Mouse (Mus musculus): Measurements from ENCODE around the gene Tmem120b. TPM values are rescaled to one million over a fixed set of nuclear protein-coding genes. Genes with fewer than 3 reads are reported as not detected.

Gene Tmem120b
- polyA plus RNA-seq, 1 experiment = not detected

- H3K4me1 ChIP-seq (ENCODE audit: control insufficient read depth, insufficient read depth, low read length) = peaks cover 76% of the 10 kb centered on the region
- no peak overlapping the region for H3K4me3 ChIP-seq (ENCODE audit: insufficient read depth, low read depth, low read length)
- no peak for TF ChIP-seq POLR2A (IDR thresholded peaks at IDR 0.05; ENCODE audit: insufficient read depth, low read depth, low read length)
- TF ChIP-seq CTCF (IDR thresholded peaks at IDR 0.05; ENCODE audit: insufficient read depth, low read depth, low read length) = no peak
Observed at GRCm38 (mm10) chr5:123134186-123134874, 66.1 kb downstream of the Tmem120b start.

GRCm38 (mm10) chr5:123134875-123135382 is 66.7 kb downstream of the Tmem120b start:
- TF ChIP-seq CTCF (IDR thresholded peaks at IDR 0.05; ENCODE audit: insufficient read depth, low read depth, low read length) = no peak
- TF ChIP-seq POLR2A (IDR thresholded peaks at IDR 0.05; ENCODE audit: insufficient read depth, low read depth, low read length) = no peak
- Histone ChIP-seq H3K4me3 (ENCODE audit: insufficient read depth, low read depth, low read length) (peak overlapping the region; percentile 61), H3K4me1 (ENCODE audit: control insufficient read depth, insufficient read depth, low read length) (peaks cover 75% of the 10 kb centered on the region), H3K27ac (ENCODE audit: insufficient read depth, low read depth, low read length) (peak overlapping the region; percentile 84)
- 22% methylated on average over 8 of the region's 8 CpGs for WGBS

More at GRCm38 (mm10) chr5:123134186-123134874, 66.1 kb downstream of the Tmem120b start:
- H3K27ac ChIP-seq (ENCODE audit: insufficient read depth, low read depth, low read length) = peak overlapping the region; percentile 84
- WGBS = 9% methylated on average over 13 of the region's 13 CpGs

GRCm38 (mm10) chr5:123135471-123136360 is 67.5 kb downstream of the Tmem120b start:
- Histone ChIP-seq H3K27ac (ENCODE audit: insufficient read depth, low read depth, low read length) (peak overlapping the region; percentile 84), H3K4me3 (ENCODE audit: insufficient read depth, low read depth, low read length) (peak overlapping the region; percentile 61), H3K4me1 (ENCODE audit: control insufficient read depth, insufficient read depth, low read length) (peaks cover 74% of the 10 kb centered on the region)
- WGBS = 4% methylated on average over 30 of the region's 30 CpGs
- TF ChIP-seq CTCF (IDR thresholded peaks at IDR 0.05; ENCODE audit: insufficient read depth, low read depth, low read length) (no peak), POLR2A (IDR thresholded peaks at IDR 0.05; ENCODE audit: insufficient read depth, low read depth, low read length) (no peak)

GRCm38 (mm10) chr5:123136361-123137043 is 68.3 kb downstream of the Tmem120b start:
- TF ChIP-seq POLR2A (IDR thresholded peaks at IDR 0.05; ENCODE audit: insufficient read depth, low read depth, low read length) = no peak
- TF ChIP-seq CTCF (IDR thresholded peaks at IDR 0.05; ENCODE audit: insufficient read depth, low read depth, low read length) = no peak
- Histone ChIP-seq H3K4me1 (ENCODE audit: control insufficient read depth, insufficient read depth, low read length) (peaks cover 67% of the 10 kb centered on the region), H3K27ac (ENCODE audit: insufficient read depth, low read depth, low read length) (peak overlapping the region; percentile 84), H3K4me3 (ENCODE audit: insufficient read depth, low read depth, low read length) (peak overlapping the region; percentile 61)
- WGBS = 2% methylated on average over 13 of the region's 13 CpGs

GRCm38 (mm10) chr5:123137044-123137909 is 69.1 kb downstream of the Tmem120b start:
- TF ChIP-seq POLR2A (IDR thresholded peaks at IDR 0.05; ENCODE audit: insufficient read depth, low read depth, low read length) (no peak), CTCF (IDR thresholded peaks at IDR 0.05; ENCODE audit: insufficient read depth, low read depth, low read length) (no peak)
- H3K4me3 ChIP-seq (ENCODE audit: insufficient read depth, low read depth, low read length) = peak overlapping the region; percentile 61
- H3K27ac ChIP-seq (ENCODE audit: insufficient read depth, low read depth, low read length) = peak overlapping the region; percentile 84
- 2% methylated on average over 20 of the region's 20 CpGs for WGBS
- H3K4me1 ChIP-seq (ENCODE audit: control insufficient read depth, insufficient read depth, low read length) = peaks cover 60% of the 10 kb centered on the region

DNA sequence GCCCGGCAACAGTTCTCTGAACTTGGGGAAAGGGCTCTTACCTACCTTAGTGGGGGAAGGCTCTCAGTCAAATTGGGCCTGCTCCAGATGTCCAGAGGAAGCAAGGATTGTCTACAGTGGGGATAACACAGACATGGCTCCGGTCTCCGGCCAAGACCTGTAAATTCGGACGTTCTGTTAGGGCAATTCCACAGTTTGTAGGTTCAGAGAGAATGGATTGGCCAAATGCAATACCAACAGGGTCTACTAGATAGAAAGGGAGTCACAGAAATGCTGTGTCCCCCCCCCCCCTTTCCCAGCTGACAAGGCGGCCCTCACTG is 69.7 kb downstream of the Tmem120b start:
- H3K4me3 ChIP-seq (ENCODE audit: insufficient read depth, low read depth, low read length) = peak overlapping the region; percentile 61
- peak overlapping the region; percentile 84 for H3K27ac ChIP-seq (ENCODE audit: insufficient read depth, low read depth, low read length)
- H3K4me1 ChIP-seq (ENCODE audit: control insufficient read depth, insufficient read depth, low read length) = peaks cover 54% of the 10 kb centered on the region
- 4% methylated on average over 6 of the region's 6 CpGs for WGBS
- TF ChIP-seq POLR2A (IDR thresholded peaks at IDR 0.05; ENCODE audit: insufficient read depth, low read depth, low read length) (no peak), CTCF (IDR thresholded peaks at IDR 0.05; ENCODE audit: insufficient read depth, low read depth, low read length) (no peak)

GRCm38 (mm10) chr5:123138230-123138911 is 70.2 kb downstream of the Tmem120b start:
- Histone ChIP-seq H3K4me3 (ENCODE audit: insufficient read depth, low read depth, low read length) (peak overlapping the region; percentile 61), H3K4me1 (ENCODE audit: control insufficient read depth, insufficient read depth, low read length) (peaks cover 51% of the 10 kb centered on the region), H3K27ac (ENCODE audit: insufficient read depth, low read depth, low read length) (peak overlapping the region; percentile 100)
- WGBS = 1% methylated on average over 40 of the region's 40 CpGs
- no peak for TF ChIP-seq CTCF (IDR thresholded peaks at IDR 0.05; ENCODE audit: insufficient read depth, low read depth, low read length)
- TF ChIP-seq POLR2A (IDR thresholded peaks at IDR 0.05; ENCODE audit: insufficient read depth, low read depth, low read length) = 0 out of 2 replicates have a peak, but pooled peaks have one; percentile 20

Measured in olfactory bulb, adult 2 months (tissue).